Mouse (Mus musculus) midbrain, embryonic 16.5 days (tissue): ENCODE measurements around the gene Itprid1. TPM values are rescaled to one million over a fixed set of nuclear protein-coding genes. Genes with fewer than 3 reads are reported as not detected.

Experiments
- ATAC-seq: fragments of 200-750 bp; cut with Nextera tagmentation; 2 replicates; pipeline ENCODE4 v1.8.0; 2017; ENCODE audit warnings: moderate TSS enrichment
- H3K27ac ChIP-seq: fragments of 300-500 bp; sonication (generic); 2 replicates; pipeline ENCODE4 v1.5.1; 2014; ENCODE audit warnings: mild to moderate bottlenecking, low read length, mixed read lengths
- H3K27me3 ChIP-seq: fragments of 300-500 bp; sonication (generic); 2 replicates; pipeline ENCODE4 v1.6.1; 2014; ENCODE audit warnings: low read depth, low read length, mixed read lengths; ENCODE audit not compliant: control insufficient read depth, insufficient read depth
- H3K36me3 ChIP-seq: fragments of 300-500 bp; sonication (generic); 2 replicates; pipeline ENCODE4 v1.6.1; 2014; ENCODE audit warnings: mild to moderate bottlenecking, low read length, moderate library complexity, mixed read lengths; ENCODE audit not compliant: control insufficient read depth, insufficient read depth
- H3K4me1 ChIP-seq: fragments of 300-500 bp; sonication (generic); 2 replicates; pipeline ENCODE4 v1.6.1; 2014; ENCODE audit warnings: mild to moderate bottlenecking, low read length, mixed read lengths; ENCODE audit not compliant: control insufficient read depth, insufficient read depth
- H3K4me2 ChIP-seq: fragments of 300-500 bp; sonication (generic); 2 replicates; pipeline ENCODE4 v1.6.1; 2014; ENCODE audit warnings: mild to moderate bottlenecking, low read length, mixed read lengths
- H3K4me3 ChIP-seq: fragments of 300-500 bp; sonication (generic); 2 replicates; pipeline ENCODE4 v1.5.1; 2014; ENCODE audit warnings: low read depth, mild to moderate bottlenecking, low read length, moderate library complexity, mixed read lengths
- H3K9ac ChIP-seq: fragments of 300-500 bp; sonication (generic); 2 replicates; pipeline ENCODE4 v1.6.1; 2014; ENCODE audit warnings: low read depth, low read length, mixed read lengths
- H3K9me3 ChIP-seq: fragments of 300-500 bp; sonication (generic); replicated peaks from 2 replicates; pipeline ENCODE4 v1.6.1; 2014; ENCODE audit warnings: mild to moderate bottlenecking, low read length, mixed read lengths; ENCODE audit not compliant: control insufficient read depth, poor library complexity, severe bottlenecking
- WGBS: fragments of 180-500 bp; shearing (Covaris S2); extraction: QIAGEN DNeasy Blood & Tissue Kit; methylation state at CpG from one replicate; pipeline ENCODE4 v1.1.7; 2014; 5-methylcytosine and 5-hydroxymethylcytosine counted together
- polyA plus RNA-seq: library from polyadenylated mRNA; unstranded; fragments of >200 nt; fragmentation: Nextera tagmentation; extraction: Ambion mirVana; gene quantifications from 2 replicates; pipeline ENCODE4 v1.2.1, GENCODE M21; 2015

Gene Itprid1
- 0.05 TPM in 1 of 2 replicates, not detected in the other for polyA plus RNA-seq

DNA sequence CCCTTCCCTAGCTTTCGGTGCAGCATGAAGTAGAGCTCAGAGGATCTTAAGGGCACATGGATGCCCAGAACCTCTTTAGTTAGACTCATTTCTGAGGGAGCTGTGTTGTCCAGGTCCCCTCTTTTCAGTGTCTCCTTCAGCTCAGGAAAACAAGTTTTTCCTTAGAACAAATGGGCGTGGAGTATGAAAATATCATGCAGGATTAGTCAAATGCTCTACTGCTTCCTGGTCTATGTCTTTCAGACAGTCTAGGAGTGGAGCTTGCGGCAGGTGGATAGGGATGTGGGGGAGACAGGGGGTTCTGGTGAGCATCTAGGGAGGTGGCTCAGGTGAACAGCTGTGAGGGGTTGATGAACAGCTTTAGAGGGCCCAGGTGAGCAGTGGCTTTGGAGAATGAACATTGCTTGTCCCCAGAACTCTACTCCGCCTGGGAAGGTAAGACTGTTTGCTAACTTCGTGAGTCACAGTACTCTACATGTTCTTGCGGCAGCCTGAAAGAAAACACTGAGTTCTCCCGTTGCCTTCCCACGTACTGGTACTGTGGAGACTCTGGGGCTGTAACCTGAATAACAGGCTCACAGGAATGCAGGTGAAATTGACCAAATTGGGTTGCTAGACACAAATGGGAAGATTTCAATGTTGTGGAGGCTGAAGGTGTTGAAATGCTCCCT is at the start of gene Itprid1:
Gene Itprid1, plus strand, starts transcription at position 246 of the 671 bp plus-strand sequence.
- H3K9ac ChIP-seq, result no peak within 1 kb of the TSS
- 91% methylated on average over 8 of the region's 8 CpGs for WGBS
- no peak within 1 kb of the TSS for H3K4me3 ChIP-seq
- no peak for ATAC-seq
- no peaks in the 10 kb centered on the region for H3K27me3 ChIP-seq
- H3K4me2 ChIP-seq, result no peak within 1 kb of the TSS
- H3K9me3 ChIP-seq, result no peaks in the 10 kb centered on the region
- H3K4me1 ChIP-seq, result no peaks in the 10 kb centered on the region
- no peaks in the 10 kb centered on the region for H3K36me3 ChIP-seq
- H3K27ac ChIP-seq, result no peak within 1 kb of the TSS

DNA sequence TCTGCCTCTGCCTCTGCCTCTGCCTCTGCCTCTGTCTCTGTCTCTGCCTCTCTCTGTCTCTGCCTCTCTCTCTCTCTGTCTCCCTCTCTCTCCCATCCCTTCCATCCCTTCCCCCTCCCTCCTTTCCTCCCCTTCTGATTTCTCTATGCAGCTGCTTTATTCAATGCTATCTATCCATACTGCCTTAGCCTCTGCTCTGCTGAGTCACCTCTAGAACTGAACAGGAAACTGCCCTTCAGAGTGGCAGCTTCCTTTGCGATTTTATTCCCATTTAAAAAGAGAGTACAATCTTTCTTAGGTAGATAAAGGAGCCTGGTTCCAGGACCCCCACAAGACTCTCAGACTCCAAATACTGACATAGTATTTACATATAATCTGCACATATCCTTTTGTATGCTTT is 47.1 kb upstream of the Itprid1 start:
- ATAC-seq, result no peak
- no peaks in the 10 kb centered on the region for H3K36me3 ChIP-seq
- H3K9ac ChIP-seq, result no peak overlapping the region
- H3K27me3 ChIP-seq, result no peaks in the 10 kb centered on the region
- H3K4me2 ChIP-seq, result no peak overlapping the region
- no peak overlapping the region for H3K27ac ChIP-seq
- peaks cover 12% of the 10 kb centered on the region for H3K4me1 ChIP-seq
- WGBS, result 84% methylated on average over 1 of the region's 1 CpGs
- H3K4me3 ChIP-seq, result no peak overlapping the region
- no peaks in the 10 kb centered on the region for H3K9me3 ChIP-seq

DNA sequence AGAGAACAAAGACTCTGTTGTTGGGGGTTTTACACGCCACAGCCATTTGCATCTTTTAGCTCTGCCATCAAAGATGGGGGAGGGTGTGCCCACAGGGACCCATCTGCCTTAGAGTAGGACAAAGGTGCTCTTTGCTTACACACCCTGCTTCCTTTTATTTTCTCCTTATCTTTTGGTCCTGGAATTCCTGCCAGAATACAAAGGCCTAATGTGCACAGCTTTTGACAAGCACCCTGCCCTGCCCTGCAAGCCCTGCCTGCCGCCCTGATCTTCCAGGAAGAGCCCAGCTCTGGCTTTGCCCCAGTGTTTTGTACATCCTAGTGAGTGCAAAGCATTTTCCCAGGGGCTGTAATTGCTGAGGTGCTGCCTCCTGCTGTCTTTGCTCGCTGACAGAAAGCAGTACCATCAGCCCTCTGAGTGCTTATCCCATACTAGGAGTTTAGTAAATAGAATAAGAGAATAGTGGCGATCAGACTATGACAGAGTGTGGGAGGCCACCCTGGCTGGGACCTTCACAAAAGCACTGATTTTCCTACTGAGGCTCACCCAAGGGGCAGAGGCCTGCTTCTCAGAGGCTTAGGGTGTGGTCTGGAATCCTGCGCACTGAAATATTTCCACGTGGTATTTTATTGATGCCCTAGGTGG is 44.7 kb upstream of the Itprid1 start:
- Histone ChIP-seq H3K9ac (peak overlapping the region; percentile 28), H3K9me3 (no peaks in the 10 kb centered on the region), H3K27me3 (no peaks in the 10 kb centered on the region), H3K36me3 (no peaks in the 10 kb centered on the region), H3K4me1 (peaks cover 12% of the 10 kb centered on the region), H3K27ac (peak overlapping the region; percentile 82), H3K4me3 (no peak overlapping the region), H3K4me2 (peak overlapping the region; percentile 8)
- peak; percentile 81 for ATAC-seq
- WGBS, result 5% methylated on average over 6 of the region's 6 CpGs

DNA sequence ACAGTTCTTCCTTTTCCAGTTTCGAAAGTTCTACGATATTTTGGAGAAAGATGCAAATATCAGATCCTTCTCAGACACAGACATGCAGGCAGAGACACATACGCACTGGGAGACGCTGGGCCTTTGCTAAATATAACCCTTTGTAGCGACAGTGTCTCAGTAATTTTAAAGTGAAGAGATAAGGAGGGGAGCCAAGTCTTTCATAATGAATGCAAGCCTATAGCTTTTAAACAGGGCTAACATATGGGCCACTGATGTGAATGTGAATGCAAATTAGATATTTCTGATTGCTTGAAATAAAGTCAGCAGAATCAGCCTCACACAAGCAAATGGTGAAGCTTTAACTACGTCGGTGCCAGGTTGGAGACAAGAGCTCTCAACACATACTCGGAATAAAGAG is 44.2 kb upstream of the Itprid1 start:
- Histone ChIP-seq H3K27ac (peak overlapping the region; percentile 82), H3K9me3 (no peaks in the 10 kb centered on the region), H3K36me3 (no peaks in the 10 kb centered on the region), H3K4me3 (no peak overlapping the region), H3K4me1 (peaks cover 12% of the 10 kb centered on the region), H3K9ac (no peak overlapping the region), H3K4me2 (peak overlapping the region; percentile 8), H3K27me3 (no peaks in the 10 kb centered on the region)
- peak; percentile 74 for ATAC-seq
- 27% methylated on average over 8 of the region's 8 CpGs for WGBS

DNA sequence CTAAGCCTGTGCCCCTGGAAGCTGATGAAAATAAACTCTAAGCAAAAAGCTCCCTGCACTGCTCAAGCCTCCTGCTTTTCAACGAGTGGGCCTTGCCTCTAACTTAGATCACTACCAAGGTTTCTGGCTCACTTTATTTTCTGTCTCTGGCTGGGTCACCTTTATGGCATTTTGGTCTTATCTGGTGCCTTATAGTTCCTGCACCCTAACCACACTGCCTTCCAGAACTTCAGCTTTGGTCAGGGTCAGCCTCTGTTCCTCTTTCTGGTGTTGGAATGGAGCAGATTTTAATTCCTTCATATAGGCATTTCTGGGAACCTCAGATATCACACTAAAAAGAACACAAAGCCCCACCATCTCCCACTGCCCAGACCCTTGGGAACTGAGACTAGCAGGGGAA is 34.0 kb upstream of the Itprid1 start:
- no peaks in the 10 kb centered on the region for H3K27me3 ChIP-seq
- no peak overlapping the region for H3K4me2 ChIP-seq
- H3K36me3 ChIP-seq, result no peaks in the 10 kb centered on the region
- no peak overlapping the region for H3K9ac ChIP-seq
- no peak overlapping the region for H3K4me3 ChIP-seq
- no peaks in the 10 kb centered on the region for H3K9me3 ChIP-seq
- no peak overlapping the region for H3K27ac ChIP-seq
- 74% methylated on average over 1 of the region's 1 CpGs for WGBS
- H3K4me1 ChIP-seq, result 0 out of 2 replicates have a peak, but pooled peaks cover 2% of the 10 kb centered on the region
- no peak for ATAC-seq

DNA sequence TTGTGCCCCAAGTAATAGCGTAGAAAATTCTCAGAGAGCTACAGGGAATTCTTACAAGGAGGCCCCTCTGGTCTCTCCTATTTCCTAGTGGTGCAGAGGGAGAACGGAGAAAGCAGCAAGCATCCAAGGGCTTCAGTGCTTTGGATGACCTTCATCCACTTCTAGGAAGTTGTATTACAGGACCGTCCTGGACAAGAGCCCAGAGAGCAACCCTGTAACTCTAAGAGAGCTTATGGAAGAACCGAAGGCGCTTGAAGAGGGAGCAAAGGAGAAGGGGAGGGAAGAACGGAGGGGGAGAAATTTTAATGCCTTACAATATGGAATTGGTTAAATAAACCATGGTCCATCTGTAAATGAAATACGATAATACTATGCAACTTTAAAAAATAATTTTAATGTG is 33.3 kb upstream of the Itprid1 start:
- no peaks in the 10 kb centered on the region for H3K27me3 ChIP-seq
- H3K9ac ChIP-seq, result no peak overlapping the region
- no peak overlapping the region for H3K4me2 ChIP-seq
- no peak for ATAC-seq
- H3K36me3 ChIP-seq, result no peaks in the 10 kb centered on the region
- no peak overlapping the region for H3K4me3 ChIP-seq
- H3K4me1 ChIP-seq, result 0 out of 2 replicates have a peak, but pooled peaks cover 2% of the 10 kb centered on the region
- H3K9me3 ChIP-seq, result no peaks in the 10 kb centered on the region
- 80% methylated on average over 7 of the region's 7 CpGs for WGBS
- H3K27ac ChIP-seq, result no peak overlapping the region

DNA sequence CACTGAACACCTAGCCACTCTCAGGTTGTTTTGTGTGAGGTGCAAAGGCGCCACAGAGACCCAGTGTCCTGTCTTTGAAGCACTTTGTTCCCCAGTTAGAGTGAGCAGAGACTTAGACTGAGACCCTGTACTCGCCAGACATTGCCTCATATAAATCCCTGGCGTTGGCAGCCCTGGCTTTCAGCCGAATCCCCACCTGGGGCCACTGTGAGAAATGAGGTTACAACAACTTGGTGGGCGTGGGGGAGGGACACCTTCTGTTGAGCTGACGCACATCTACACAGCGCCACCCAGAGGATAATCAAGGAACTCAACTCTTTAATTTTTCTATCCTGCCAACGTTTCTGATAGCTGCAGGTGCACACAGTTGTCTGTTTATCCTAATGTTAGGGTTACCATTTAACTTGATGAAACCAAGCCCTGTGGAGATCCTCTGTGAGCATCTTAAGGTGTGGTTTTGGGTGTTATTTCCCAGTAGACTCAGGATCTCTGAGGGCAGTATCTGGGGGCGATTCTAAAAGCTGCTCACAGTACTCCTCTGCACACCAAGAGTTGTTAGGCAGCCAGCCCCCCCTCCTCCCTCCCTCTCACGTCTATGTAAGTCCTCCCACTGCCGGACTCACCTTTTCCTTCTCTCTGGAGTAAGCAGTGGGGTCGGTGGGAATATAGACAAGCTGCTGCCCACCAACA is 32.6 kb upstream of the Itprid1 start:
- Histone ChIP-seq H3K36me3 (no peaks in the 10 kb centered on the region), H3K4me3 (no peak overlapping the region), H3K27ac (no peak overlapping the region; the same call in 1 of the 2 replicates), H3K4me1 (0 out of 2 replicates have a peak, but pooled peaks cover 2% of the 10 kb centered on the region), H3K27me3 (no peaks in the 10 kb centered on the region), H3K4me2 (no peak overlapping the region), H3K9ac (no peak overlapping the region), H3K9me3 (no peaks in the 10 kb centered on the region)
- WGBS, result 31% methylated on average over 12 of the region's 12 CpGs
- ATAC-seq, result no peak

DNA sequence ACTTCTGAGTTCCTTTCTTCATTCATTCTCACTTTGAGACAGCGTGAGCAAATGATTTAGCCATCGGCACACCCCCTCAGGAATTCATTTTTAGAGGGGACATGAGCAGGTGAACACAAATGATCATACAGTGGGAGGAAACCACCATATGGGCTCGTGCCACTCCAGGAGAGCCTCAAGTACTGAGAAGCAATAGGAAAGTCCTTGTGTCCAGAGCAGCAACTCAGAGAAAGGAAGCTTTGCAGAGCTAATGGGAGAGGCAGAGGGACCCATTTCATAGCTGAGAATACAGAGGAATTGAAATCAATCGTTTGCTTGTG is 32.1 kb upstream of the Itprid1 start:
- Histone ChIP-seq H3K9me3 (no peaks in the 10 kb centered on the region), H3K4me1 (0 out of 2 replicates have a peak, but pooled peaks cover 2% of the 10 kb centered on the region), H3K36me3 (no peaks in the 10 kb centered on the region), H3K9ac (no peak overlapping the region), H3K27ac (no peak overlapping the region; the same call in 1 of the 2 replicates), H3K4me3 (no peak overlapping the region), H3K27me3 (no peaks in the 10 kb centered on the region), H3K4me2 (no peak overlapping the region)
- ATAC-seq, result no peak
- 93% methylated on average over 4 of the region's 4 CpGs for WGBS
